Mouse (Mus musculus) mouse embryonic stem cell (cell line): ENCODE measurements around the gene Arhgef3.

Experiments
- in situ Hi-C, 2 experiments: fragments of 300-500 bp; cut with MboI; formaldehyde crosslinking; loops; 1 replicate in 1 of 2; 3 replicates in 1 of 2; pipeline ENCODE4 v1.14.3; 2019 to 2020; ENCODE audit warnings: low sequenced_read_pairs in 2 of 2, low pct_unique_long_range_greater_than_20kb in 1 of 2, mixed read lengths in 1 of 2; ENCODE audit not compliant: unreplicated experiment in 1 of 2

The Arhgef3 gene

DNA sequence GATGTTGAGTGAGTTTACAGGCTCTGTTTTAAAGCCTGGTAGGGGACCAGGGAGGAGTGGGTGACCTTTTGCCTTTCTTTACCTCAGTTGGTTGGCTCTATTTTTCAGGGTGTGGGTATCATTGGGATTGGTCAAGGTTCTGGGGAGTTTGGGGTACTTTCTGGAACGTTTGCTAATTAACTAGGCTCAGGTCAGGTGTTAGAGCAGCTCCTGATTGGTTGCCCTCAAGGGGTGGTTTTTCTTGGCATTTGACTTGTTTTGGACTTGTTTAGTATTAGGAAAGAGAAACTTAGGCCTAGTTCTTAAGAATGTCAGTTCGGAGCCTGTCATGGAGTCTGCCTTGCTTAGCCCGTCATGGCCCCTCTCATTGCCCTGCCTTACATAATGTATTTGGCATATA, 322.1 kb downstream of the Arhgef3 start:
- in situ Hi-C loops, result loop anchor here in 1 of 2 experiments (5.0 kb wide), 1 partner anchor 35 kb away; no protein-coding TSS in a partner anchor

DNA sequence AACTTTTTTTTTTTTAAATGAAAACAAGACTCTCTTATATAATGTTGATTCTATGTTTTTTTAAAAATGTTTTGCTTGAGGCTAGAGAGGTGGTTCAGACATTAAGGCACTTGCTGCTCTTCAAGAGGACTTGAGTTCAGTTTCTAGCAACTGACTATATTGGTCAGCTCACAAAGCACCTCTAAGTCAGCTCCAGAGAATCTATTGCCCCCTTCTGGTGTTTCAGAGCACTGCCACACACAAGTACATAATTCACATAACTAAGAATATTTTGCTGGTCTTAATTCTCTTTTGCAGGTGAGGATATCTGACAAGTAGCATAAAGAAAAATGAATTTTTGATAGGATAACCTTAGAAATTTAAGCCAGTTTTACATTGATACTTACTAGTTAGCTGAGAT, 326.2 kb downstream of the Arhgef3 start:
- in situ Hi-C loops, result loop anchor here in 1 of 2 experiments (5.0 kb wide), 1 partner anchor 41 kb away; no protein-coding TSS in a partner anchor

DNA sequence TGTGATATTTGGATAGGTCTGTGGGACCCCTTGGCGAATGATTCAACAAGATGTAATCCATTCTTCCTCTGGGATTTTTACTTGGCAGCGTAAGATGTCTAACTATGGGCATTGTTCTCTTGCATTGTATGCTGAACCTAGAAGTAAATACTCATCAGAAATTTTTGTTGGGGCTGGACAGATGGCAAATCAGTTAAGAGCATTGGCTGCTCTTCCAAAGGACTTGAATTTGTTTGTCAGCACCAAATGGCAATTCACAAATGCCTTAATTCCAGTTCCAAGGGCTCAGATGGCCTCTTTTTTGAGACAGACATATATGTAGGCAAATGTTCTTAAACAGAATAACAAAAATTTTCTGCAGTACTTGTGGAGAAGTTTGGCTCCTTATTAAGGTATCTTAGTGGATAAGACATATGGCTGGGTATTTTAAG, 330.2 kb downstream of the Arhgef3 start:
- in situ Hi-C loops, result loop anchor here in 1 of 2 experiments (5.0 kb wide), 1 partner anchor 37 kb away; no protein-coding TSS in a partner anchor

DNA sequence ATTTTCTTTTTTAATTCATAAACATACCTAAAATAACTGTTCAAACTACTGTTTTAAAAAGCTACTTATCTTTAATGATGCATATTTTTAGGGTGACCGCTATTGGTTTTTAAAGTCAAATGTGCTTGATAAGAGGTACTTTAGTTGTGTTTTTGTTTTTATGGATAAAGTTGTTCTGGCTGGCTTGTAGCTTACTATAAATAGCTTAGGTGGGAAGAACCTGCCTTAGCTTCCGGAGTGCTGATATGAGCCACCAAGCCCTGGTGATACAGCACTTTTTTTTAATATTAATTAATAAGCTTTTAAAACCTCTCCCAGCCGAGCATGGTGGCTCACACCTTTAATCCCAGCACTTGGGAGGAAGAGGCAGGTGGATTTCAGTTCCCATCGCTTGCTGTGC, 332.3 kb downstream of the Arhgef3 start:
- in situ Hi-C loops, result no loop called here
